Mouse (Mus musculus): ENCODE results near the gene Alkbh2.

DNA sequence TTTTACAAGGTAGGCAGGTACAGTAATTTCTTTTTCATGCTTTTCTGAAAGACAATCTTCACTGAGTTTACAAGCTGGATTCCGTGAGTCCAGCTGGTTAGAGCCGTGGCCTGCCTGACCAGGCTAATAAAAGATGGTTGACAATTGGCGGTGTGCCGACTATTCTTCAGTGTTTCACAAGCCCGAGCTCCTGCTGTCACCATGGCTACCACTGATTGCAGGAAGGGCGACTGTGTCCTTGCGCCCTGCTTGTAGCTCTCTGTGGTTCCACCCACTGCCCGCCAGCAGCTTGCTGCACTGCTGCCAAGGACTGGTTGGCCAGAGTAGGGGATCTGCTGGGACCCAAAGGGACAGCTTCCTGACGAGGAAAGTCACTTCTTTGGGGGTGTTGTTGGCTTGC, 11.2 kb upstream of the Alkbh2 start:
- TF ChIP-seq CTCF (IDR thresholded peaks at IDR 0.05; ENCODE audit: low read depth) (no peak), EP300 (IDR thresholded peaks at IDR 0.05; ENCODE audit: low read depth) (no peak)
